Mouse (Mus musculus) frontal cortex, adult (tissue): ENCODE results near the gene Fasn.
A peak's percentile ranks its signal among the peaks of the same experiment; 100 is the strongest.
"Not testable (repeated sequence)": the region's sequence is repeated elsewhere in the genome, so short reads cannot be mapped to it uniquely, and the experiment has no call there.

Source experiments
- ATAC-seq: cut with Nextera tagmentation; 2 replicates; pipeline ENCODE4 v1.9.2; 2017; ENCODE audit warnings: mild to moderate bottlenecking, moderate library complexity, mixed read lengths; ENCODE audit not compliant: low TSS enrichment

The Fasn gene

GRCm38 (mm10) chr11:120798244-120798643 lies 26.1 kb downstream of the Fasn start:
- no peak for ATAC-seq

- ATAC-seq: no peak
Observed at GRCm38 (mm10) chr11:120796614-120796946, 27.8 kb downstream of the Fasn start.

GRCm38 (mm10) chr11:120795756-120796613 lies 28.4 kb downstream of the Fasn start, which contains the start of gene Dus1l:
TSS of gene Dus1l (minus strand) at chr11:120796403.
- peak; percentile 83 for ATAC-seq

GRCm38 (mm10) chr11:120792652-120793051 lies 31.7 kb downstream of the Fasn start:
- ATAC-seq: no peak

- no peak for ATAC-seq
Observed at GRCm38 (mm10) chr11:120789810-120790209, 34.5 kb downstream of the Fasn start.

GRCm38 (mm10) chr11:120789355-120789754 lies 35.0 kb downstream of the Fasn start:
- no peak for ATAC-seq

- ATAC-seq: not testable (repeated sequence)
Observed at GRCm38 (mm10) chr11:120788460-120788859, 35.9 kb downstream of the Fasn start.

- no peak for ATAC-seq
Observed at GRCm38 (mm10) chr11:120785145-120785544, 39.2 kb downstream of the Fasn start.

GRCm38 (mm10) chr11:120784064-120784791 lies 40.1 kb downstream of the Fasn start, which contains the start of the genes Rfng and Gps1:
TSS of gene Rfng (minus strand) at chr11:120784207.
TSS of gene Gps1 (plus strand) at chr11:120784272.
- peak; percentile 81 for ATAC-seq

- 0 out of 2 replicates have a peak, but pooled peaks have one; percentile 14 for ATAC-seq
Observed at GRCm38 (mm10) chr11:120783426-120784063, 40.8 kb downstream of the Fasn start.

- not testable (repeated sequence) for ATAC-seq
Observed at GRCm38 (mm10) chr11:120781361-120781760, 43.0 kb downstream of the Fasn start.

- no peak for ATAC-seq
Observed at GRCm38 (mm10) chr11:120779876-120780275, 44.5 kb downstream of the Fasn start.

- ATAC-seq: no peak
Observed at GRCm38 (mm10) chr11:120777123-120777522, 47.2 kb downstream of the Fasn start.

GRCm38 (mm10) chr11:120775774-120776469 lies 48.4 kb downstream of the Fasn start:
- ATAC-seq: peak; percentile 93

- no peak for ATAC-seq
Observed at GRCm38 (mm10) chr11:120773463-120774190, 50.7 kb downstream of the Fasn start.

- no peak for ATAC-seq
Observed at GRCm38 (mm10) chr11:120772749-120773148, 51.6 kb downstream of the Fasn start.

- no peak for ATAC-seq
Observed at GRCm38 (mm10) chr11:120768206-120768605, 56.1 kb downstream of the Fasn start.

GRCm38 (mm10) chr11:120767023-120767422 lies 57.3 kb downstream of the Fasn start:
- not testable (repeated sequence) for ATAC-seq

- ATAC-seq: peak; percentile 57; the same call in 1 of the 2 replicates
Observed at GRCm38 (mm10) chr11:120763121-120763999, 61.0 kb downstream of the Fasn start.

GRCm38 (mm10) chr11:120762672-120763041 lies 61.7 kb downstream of the Fasn start, which contains the start of gene Hmga1b:
TSS of gene Hmga1b (plus strand) at chr11:120762794.
- not testable (repeated sequence) for ATAC-seq
